Mouse (Mus musculus) ovary, postnatal 36 days (tissue): ENCODE measurements around the gene Psg21.
"Not testable (repeated sequence)": the region's sequence is repeated elsewhere in the genome, so short reads cannot be mapped to it uniquely, and the experiment has no call there.

Experiments used
- DNase-seq: peaks from one replicate; pipeline ENCODE4 v3.0.0; 2022; ENCODE audit warnings: low spot score, mixed read lengths

Psg21 gene

GRCm38 (mm10) chr7:18656625-18657024 lies at the start of gene Psg21:
Gene Psg21, minus strand, starts transcription at chr7:18656725.
- not testable (repeated sequence) for DNase-seq

- DNase-seq: no peak
Observed at GRCm38 (mm10) chr7:18686085-18686484, 29.6 kb upstream of the Psg21 start, which contains the start of gene Psg20. Gene Psg20, minus strand, starts transcription at chr7:18686185.

- DNase-seq: no peak
Observed at GRCm38 (mm10) chr7:18685586-18685985, 29.1 kb upstream of the Psg21 start.

- no peak for DNase-seq
Observed at GRCm38 (mm10) chr7:18679772-18680171, 23.2 kb upstream of the Psg21 start.

GRCm38 (mm10) chr7:18626921-18627320 lies 29.6 kb downstream of the Psg21 start:
- DNase-seq: not testable (repeated sequence)

- DNase-seq: not testable (repeated sequence)
Observed at GRCm38 (mm10) chr7:18616401-18616800, 40.1 kb downstream of the Psg21 start, which contains the start of gene Psg23. Gene Psg23, minus strand, starts transcription at chr7:18616501.
